Mouse (Mus musculus) erythroblast, embryonic 14.5 days (primary cell): ENCODE data around the gene Gm20481. TPM values are rescaled to one million over a fixed set of nuclear protein-coding genes. Genes with fewer than 3 reads are reported as not detected.
"Not testable (repeated sequence)": the region's sequence is repeated elsewhere in the genome, so short reads cannot be mapped to it uniquely, and the experiment has no call there.

ENCODE experiments used
- H3K27me3 ChIP-seq: 2 replicates; pipeline ENCODE4 v1.6.1; 2012; ENCODE audit warnings: inconsistent platforms; ENCODE audit not compliant: control insufficient read depth
- H3K36me3 ChIP-seq: 2 replicates; pipeline ENCODE4 v1.6.1; 2012; ENCODE audit warnings: mild to moderate bottlenecking, inconsistent platforms; ENCODE audit not compliant: control insufficient read depth
- H3K4me1 ChIP-seq: 2 replicates; pipeline ENCODE4 v1.6.1; 2012; ENCODE audit warnings: inconsistent platforms; ENCODE audit not compliant: control insufficient read depth
- H3K4me3 ChIP-seq: replicated peaks from 2 replicates; pipeline ENCODE3; 2012; ENCODE audit warnings: moderate library complexity, mild to moderate bottlenecking, inconsistent platforms
- H3K9me3 ChIP-seq: 2 replicates; pipeline ENCODE4 v1.6.1; 2012; ENCODE audit warnings: low read length, inconsistent platforms, mixed read lengths; ENCODE audit not compliant: control insufficient read depth
- GATA1 ChIP-seq: IDR thresholded peaks from 2 replicates; pipeline ENCODE4 v1.6.1; 2012; ENCODE audit warnings: low read length, inconsistent platforms, mixed read lengths
- TAL1 ChIP-seq: IDR thresholded peaks from 3 replicates; pipeline ENCODE4 v1.6.1; 2012; ENCODE audit warnings: low read length, inconsistent platforms, mixed read lengths
- polyA plus RNA-seq: library from polyadenylated mRNA; stranded (reverse); fragments of >175 nt; gene quantifications from 2 replicates; pipeline ENCODE4 v1.2.3, GENCODE M21; 2012

Gm20481 gene
- not detected in 2 replicates for polyA plus RNA-seq

DNA sequence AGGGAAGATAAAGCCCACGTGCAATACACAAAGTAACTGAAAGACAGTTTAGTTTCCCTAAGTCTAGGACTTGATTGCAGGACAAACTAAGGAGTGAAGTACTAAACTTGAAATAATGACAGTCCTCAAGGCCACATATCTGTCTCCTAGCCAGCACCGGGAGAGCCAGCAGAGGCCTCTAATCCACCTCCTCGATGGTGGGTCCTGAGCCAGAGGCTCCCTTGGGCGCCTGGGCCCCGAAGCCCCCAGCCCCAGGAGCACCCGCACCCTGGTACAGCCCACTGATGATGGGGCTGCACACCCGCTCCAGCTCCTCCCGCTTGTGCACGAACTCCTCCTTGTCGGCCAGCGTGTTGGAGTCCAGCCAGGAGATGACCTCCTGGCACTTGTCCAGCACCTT lies at the start of gene Gm20481:
TSS of gene Gm20481 (plus strand) at position 91 of the 400 bp plus-strand sequence.
- peaks cover 76% of the 10 kb centered on the region for H3K27me3 ChIP-seq
- H3K4me1 ChIP-seq, H3K36me3 ChIP-seq, H3K4me3 ChIP-seq, H3K9me3 ChIP-seq: not testable (repeated sequence)

DNA sequence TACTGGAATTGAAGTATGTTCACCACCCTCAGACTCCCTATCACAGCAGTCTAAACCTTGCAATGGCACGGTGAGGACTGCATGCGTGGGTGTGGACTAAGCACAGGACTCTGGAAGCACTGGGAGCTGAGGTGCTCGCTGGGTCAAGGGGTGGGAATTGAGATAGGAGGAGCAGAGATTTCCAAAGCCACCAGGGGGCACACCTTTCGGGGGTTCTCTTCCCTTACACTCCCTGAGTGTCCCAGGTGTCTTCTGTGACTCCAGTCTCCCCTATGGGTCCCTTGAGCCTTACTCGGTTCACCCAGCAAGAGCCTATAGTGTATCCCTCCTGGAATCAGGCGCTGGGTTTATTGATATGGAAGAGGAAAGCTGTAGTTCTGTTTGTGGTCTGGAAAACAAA lies 46.8 kb upstream of the Gm20481 start:
- Histone ChIP-seq H3K9me3 (no peaks in the 10 kb centered on the region), H3K27me3 (no peaks in the 10 kb centered on the region), H3K4me1 (no peaks in the 10 kb centered on the region; the same call in 1 of the 2 replicates), H3K4me3 (no peak overlapping the region), H3K36me3 (no peaks in the 10 kb centered on the region)
- no peak for TF ChIP-seq GATA1
- no peak for TF ChIP-seq TAL1

DNA sequence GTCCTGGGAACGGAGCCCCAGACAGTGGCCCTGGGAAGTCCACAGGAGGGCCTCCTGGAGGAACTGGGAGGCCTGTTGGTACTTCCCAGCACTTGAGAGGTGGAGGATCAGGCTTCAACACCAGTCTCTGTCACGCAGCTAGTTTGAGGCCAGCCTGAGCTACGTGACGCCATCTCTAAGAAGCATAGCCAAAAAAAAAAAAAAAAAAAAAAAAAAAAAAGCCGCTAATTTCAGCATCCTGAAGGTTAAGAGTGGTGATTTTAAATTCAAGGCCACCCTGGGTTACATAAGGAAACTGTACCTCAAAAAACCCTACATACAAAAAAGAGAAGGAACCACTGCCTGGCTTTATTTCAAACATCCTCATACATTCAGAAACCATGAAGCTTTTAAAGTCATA lies 45.5 kb upstream of the Gm20481 start:
- Histone ChIP-seq H3K4me3 (no peak overlapping the region), H3K9me3 (no peaks in the 10 kb centered on the region), H3K4me1 (no peaks in the 10 kb centered on the region; the same call in 1 of the 2 replicates), H3K27me3 (no peaks in the 10 kb centered on the region), H3K36me3 (no peaks in the 10 kb centered on the region)
- TF ChIP-seq GATA1 (no peak), TAL1 (no peak)

DNA sequence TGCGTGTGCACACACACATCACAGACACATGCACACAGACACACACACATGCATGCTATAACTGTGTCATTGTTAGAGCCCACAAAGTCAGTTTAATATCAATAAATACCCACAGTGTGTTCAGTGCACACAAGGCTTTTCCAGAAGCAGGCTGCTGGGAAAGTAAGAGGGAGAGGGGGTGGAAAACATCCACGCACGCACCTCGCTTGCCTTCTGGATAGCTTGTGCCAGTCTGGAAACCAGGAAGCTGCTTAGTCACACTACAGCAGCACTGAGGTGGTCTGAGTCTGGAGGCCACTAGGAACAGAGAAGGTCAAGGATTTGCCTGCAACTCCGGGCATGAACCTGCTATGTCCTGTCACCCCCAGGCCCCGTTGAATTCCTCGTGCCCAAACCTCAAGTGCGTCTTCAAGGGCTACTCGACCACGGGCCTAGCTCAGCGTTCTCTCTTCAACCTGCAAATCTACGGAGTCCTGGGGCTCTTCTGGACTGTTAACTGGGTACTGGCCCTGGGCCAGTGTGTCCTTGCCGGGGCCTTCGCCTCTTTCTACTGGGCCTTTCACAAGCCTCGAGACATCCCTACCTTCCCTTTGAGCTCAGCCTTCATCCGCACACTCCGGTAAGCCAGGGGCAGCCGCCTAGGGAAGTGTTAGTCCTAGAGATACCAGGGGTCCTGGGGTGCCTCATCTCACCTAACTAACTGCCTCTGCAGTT lies 42.2 kb upstream of the Gm20481 start:
- Histone ChIP-seq H3K27me3 (no peaks in the 10 kb centered on the region), H3K4me1 (peaks cover 15% of the 10 kb centered on the region), H3K4me3 (no peak overlapping the region), H3K36me3 (no peaks in the 10 kb centered on the region), H3K9me3 (no peaks in the 10 kb centered on the region)
- TF ChIP-seq GATA1 (no peak), TAL1 (no peak)

DNA sequence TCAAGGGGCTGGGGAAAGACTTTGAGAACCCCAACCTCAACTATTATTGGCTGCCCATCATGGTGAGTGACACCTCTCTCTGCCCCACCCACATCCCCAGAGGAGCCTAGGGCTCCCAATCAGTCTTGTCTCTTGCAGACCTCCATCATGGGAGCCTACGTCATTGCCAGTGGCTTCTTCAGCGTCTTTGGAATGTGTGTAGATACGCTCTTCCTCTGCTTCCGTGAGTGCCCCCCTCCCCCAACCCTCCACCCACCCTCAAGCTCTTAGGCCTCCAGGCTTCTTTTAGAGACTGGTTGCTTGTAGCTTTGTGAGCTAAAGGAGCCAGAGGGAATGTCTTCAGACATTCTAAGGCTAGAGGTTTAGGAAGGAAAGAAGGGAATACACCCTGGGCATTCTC lies 40.9 kb upstream of the Gm20481 start:
- Histone ChIP-seq H3K36me3 (no peaks in the 10 kb centered on the region), H3K27me3 (no peaks in the 10 kb centered on the region), H3K4me1 (peaks cover 15% of the 10 kb centered on the region), H3K9me3 (no peaks in the 10 kb centered on the region), H3K4me3 (no peak overlapping the region)
- no peak for TF ChIP-seq TAL1
- TF ChIP-seq GATA1 = no peak

DNA sequence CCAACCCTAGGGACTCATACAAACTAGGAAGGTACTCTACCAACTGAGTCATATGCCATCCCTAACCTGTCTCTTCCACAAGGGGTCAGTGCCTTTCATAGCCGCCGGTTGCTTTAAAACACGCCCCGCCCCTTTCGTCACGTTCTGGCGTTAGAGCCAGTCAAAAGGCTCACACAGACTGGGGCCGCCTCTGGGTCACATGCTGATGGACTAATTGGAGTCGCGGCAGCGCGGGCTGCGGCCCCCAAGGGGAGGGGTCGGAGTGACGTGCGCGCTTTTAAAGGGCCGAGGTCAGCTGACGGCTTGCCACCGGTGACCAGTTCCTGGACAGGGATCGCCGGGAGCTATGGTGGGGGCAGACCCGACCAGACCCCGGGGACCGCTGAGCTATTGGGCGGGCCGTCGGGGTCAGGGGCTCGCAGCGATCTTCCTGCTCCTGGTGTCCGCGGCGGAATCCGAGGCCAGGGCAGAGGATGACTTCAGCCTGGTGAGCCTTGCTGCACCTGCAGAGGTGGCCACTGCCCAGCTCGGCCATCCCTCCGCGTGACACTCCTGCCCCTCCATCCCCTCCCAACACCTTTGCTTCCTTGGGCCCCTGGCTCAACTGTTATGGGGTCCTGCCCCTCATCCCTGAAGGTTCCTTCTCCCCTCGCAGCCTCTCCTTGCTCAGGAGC lies 38.5 kb upstream of the Gm20481 start, which contains the start of gene Neu1:
TSS of gene Neu1 (plus strand) at position 193 of the 674 bp plus-strand sequence.
- TF ChIP-seq TAL1 = no peak
- TF ChIP-seq GATA1 = no peak
- H3K27me3 ChIP-seq = no peaks in the 10 kb centered on the region
- H3K4me3 ChIP-seq = peak within 1 kb of the TSS; percentile 68
- peaks cover 18% of the 10 kb centered on the region for H3K4me1 ChIP-seq
- no peaks in the 10 kb centered on the region for H3K9me3 ChIP-seq
- H3K36me3 ChIP-seq = peaks cover 5% of the 10 kb centered on the region

DNA sequence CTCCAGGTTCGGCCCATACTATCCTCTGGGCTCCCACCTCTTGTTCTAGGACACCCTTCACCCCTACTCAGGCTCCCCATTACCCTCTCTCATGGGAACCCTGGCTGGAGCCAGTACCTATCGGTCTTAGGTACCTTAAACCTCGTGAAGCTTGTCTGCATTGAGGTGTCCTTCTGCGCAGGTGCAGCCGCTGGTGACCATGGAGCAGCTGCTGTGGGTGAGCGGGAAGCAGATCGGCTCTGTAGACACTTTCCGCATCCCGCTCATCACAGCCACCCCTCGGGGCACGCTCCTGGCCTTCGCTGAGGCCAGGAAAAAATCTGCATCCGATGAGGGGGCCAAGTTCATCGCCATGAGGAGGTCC lies 38.0 kb upstream of the Gm20481 start:
- Histone ChIP-seq H3K36me3 (peaks cover 5% of the 10 kb centered on the region), H3K4me1 (peaks cover 18% of the 10 kb centered on the region), H3K9me3 (no peaks in the 10 kb centered on the region), H3K4me3 (peak overlapping the region; percentile 68), H3K27me3 (no peaks in the 10 kb centered on the region)
- TF ChIP-seq GATA1 (no peak), TAL1 (no peak)

DNA sequence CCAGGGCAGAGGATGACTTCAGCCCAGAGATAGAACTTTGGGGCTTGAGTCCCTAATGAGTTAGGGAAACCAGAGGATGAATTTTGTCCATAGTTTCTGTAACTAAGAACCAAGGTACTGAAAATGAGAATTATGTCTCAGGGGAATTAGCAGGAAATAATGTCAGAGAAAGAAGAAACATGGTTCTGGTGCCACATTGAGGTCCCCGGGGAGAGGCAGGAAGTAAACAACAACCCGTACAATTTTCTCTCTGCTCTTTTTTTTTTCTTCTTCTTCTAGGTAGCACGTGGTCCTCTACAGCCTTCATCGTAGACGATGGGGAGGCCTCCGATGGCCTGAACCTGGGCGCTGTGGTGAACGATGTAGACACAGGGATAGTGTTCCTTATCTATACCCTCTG lies 37.4 kb upstream of the Gm20481 start:
- Histone ChIP-seq H3K27me3 (no peaks in the 10 kb centered on the region), H3K36me3 (peaks cover 5% of the 10 kb centered on the region), H3K4me1 (peaks cover 18% of the 10 kb centered on the region), H3K4me3 (peak overlapping the region; percentile 68), H3K9me3 (no peaks in the 10 kb centered on the region)
- no peak for TF ChIP-seq GATA1
- no peak for TF ChIP-seq TAL1

DNA sequence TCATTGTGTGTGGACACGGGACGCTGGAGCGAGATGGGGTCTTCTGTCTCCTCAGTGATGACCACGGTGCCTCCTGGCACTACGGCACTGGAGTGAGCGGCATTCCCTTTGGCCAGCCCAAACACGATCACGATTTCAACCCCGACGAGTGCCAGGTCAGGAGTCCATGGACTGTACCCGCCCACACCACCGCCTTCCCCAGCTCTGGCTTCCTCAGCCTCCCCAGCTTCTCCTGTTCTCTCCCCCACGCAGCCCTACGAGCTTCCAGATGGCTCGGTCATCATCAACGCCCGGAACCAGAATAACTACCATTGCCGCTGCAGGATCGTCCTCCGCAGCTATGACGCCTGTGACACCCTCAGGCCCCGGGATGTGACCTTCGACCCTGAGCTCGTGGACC lies 35.7 kb upstream of the Gm20481 start:
- TF ChIP-seq TAL1 (no peak), GATA1 (no peak)
- H3K4me3 ChIP-seq = no peak overlapping the region
- peaks cover 18% of the 10 kb centered on the region for H3K4me1 ChIP-seq

More for the DNA sequence above, 35.7 kb upstream of the Gm20481 start:
- Histone ChIP-seq H3K36me3 (peaks cover 5% of the 10 kb centered on the region), H3K27me3 (no peaks in the 10 kb centered on the region), H3K9me3 (no peaks in the 10 kb centered on the region)
